Mouse (Mus musculus) adrenal gland, postnatal 36 days (tissue): ENCODE data around the gene Pan3. TPM values are rescaled to one million over a fixed set of nuclear protein-coding genes. Genes with fewer than 3 reads are reported as not detected.

Source experiments
- DNase-seq, 2 experiments: peaks; one replicate each; pipeline ENCODE4 v3.0.0; 2021; ENCODE audit warnings: mixed read lengths in 1 of 2
- total RNA-seq, 2 experiments: library from RNA; stranded (reverse); gene quantifications; 2 replicates each; pipeline ENCODE4 v1.2.3; 2021

Gene Pan3
- total RNA-seq, 2 experiments from 2014 or later, result 92.1 to 101 TPM

DNA sequence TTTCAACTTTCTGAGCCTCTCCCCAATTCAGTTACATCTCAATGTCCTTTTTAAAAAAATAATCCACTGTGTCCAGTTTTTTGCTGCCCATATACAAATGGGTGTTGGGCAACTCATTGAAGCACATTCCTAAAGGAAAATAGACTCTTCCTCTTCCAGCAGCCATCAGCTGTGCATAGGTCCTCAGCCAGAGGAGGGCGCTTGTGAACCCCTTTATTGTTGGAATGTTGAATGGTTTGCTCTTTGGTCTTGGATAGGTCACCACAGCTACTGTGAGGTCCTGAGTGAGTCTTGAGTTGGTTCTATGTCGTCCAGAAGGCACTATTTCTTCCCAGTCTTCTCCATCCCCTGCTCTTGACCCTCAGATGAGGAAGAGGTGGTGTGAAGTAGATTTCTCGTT is 54.2 kb downstream of the Pan3 start:
- DNase-seq, result peak; percentile 22 to 32

DNA sequence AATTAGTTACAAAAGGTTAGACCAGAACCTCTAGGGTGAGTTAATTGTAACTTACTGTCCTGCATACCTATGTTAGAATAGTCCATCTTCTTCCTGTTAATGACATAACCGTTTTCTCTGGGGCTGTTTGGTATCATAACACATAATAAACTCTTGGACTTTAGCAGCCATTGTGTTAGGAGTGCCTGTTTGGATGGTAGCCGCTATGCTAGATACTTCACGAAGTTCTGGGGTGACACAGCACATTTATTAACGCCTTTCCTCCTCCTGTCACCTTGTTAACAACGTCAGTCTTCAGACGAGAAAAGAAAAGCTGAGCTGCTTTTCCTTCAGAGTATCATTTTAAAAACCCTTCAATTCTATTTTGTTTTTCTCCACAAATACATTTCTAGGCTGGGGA is 59.3 kb downstream of the Pan3 start:
- no peak for DNase-seq

DNA sequence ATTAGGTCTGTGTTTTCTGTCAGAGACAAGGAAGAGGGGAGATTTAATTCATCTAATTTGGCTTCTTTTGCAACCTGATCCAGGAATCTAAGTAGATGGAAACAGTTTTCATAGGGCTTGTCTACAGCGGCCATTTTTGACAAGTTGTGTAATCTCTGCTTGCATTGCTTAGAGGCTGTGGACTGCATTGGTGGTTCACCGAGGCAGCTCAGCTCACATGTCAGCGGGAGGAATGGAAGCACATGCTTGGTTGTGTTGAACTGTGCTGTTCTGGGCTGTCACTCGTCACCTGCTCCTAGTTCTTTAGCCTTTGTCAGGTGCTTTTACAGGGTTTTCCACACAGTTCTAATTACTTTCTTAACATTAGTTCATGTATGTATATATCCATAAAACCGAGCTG is 60.9 kb downstream of the Pan3 start:
- DNase-seq, result no peak

DNA sequence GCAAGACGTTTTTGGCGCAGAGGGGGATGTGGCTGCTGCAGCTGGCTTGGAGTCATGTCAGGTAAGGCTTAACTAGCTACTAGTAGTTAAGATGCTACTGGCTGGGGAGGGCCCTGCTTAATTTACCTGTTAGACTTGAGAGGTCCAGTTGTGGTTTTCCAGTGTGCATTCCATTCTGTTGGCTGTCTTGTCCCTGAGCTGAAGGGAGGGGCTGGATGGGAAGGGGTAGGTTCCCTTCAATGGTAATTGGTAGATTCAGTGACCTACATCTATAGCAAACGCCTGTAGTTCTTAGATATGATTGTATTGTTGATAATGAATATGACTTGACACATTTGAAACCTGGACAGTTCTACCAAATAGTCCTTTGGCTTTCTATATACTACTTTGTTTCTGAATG is 62.5 kb downstream of the Pan3 start:
- no peak for DNase-seq

DNA sequence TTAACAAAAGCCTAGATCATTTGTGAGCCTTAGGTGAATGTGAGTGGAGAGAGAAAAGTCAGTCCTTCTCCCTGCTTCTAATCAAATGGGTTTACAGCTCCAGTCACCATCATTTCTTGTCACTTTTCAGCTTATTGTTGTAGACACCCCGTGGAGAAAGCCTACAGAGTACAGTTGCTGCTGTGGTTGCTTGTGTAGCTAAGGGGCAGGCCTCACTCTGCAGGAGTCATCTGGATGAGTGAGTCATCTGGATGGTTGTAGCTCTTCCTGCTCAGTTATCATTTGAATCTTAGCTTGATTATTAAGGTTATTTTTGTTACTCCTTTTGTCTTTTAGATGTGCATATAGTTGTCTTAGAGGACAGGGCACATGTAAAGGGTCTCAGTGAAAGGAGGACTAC is 63.2 kb downstream of the Pan3 start:
- peak in 1 of 2 experiments; percentile 16 for DNase-seq

DNA sequence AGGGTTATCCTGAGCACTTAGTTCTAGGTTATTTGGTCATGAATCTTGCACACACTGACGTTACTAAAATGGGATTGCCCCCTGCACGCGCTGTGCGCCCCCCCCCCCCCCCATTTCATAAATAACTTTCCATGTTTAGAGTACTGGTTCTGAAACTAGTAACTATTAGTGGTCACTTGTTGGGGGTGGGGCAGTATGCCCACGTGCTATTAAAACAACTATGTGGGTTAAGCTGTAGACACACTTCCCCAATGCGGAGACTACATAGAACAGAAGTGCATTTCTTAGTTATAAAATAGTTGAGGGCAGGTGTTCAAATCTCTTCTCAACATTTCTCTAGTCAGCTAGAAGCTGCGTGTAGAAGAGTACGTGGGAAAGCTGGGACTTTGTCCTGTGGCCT is 63.7 kb downstream of the Pan3 start:
- no peak for DNase-seq

DNA sequence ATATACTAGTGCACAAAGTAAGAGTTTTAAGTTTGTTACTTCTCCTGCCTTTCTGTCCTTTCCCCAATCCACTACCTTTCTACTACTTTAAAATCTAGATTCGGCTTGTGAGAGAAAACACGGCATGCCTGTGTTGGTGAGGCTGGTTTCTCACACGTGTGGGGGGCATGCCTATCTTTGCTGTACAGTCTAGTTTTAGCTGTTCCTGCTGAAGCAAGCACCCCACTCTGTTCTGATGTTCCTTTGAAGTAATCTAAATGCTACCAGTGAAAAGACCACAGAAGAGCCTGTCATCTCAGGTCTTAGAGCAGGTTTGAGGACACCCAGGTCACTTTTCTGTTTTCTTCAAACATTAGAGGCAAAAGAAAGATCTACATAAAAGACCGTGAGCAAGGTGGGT is 64.4 kb downstream of the Pan3 start:
- DNase-seq, result no peak

DNA sequence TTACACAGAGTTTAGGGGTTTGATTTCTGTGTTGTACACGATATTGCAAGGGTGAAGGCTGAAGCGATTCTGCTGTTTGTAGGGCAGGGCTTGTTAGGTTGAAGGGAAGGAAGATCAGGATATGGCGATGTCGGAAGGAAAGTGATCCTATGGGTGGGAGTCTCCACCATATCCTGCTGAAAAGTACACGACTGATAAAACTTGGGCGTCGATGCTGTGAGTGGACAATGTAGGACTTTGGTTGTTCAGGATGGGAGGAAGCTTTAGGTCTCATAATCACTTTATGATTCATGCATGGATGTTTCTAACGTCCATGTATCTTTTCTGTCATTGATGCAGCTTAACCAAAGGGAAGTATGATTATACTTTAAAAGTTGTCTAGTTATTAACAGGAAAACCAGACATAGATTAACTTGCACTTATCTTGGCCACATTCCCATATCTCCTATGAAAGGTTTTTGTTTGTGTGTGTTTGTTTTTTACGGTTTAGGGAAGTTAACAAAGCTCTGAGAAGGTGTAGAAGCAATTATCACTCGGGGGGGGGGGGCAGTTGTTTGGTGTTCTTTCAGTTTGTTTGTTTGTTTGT is 64.9 kb downstream of the Pan3 start:
- DNase-seq, result no peak

DNA sequence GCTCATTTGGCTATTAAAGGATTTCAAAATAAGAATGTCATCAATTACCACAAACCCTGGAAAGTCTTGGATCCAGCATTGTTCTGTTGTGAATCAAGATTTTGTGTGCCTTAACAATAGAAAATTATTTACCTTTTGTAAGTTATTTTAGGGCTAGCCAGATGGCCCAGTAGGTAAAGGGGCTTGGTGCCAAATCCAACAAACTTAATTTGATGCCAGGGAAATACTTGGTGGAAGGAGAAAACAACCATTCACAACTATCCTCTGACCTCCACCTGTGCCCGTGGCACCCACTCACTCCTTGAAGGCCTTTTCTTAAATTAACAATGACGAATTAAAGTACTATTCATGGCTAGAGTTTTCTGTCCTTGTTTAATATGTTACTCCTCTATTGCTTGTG is 66.0 kb downstream of the Pan3 start:
- DNase-seq, result no peak

DNA sequence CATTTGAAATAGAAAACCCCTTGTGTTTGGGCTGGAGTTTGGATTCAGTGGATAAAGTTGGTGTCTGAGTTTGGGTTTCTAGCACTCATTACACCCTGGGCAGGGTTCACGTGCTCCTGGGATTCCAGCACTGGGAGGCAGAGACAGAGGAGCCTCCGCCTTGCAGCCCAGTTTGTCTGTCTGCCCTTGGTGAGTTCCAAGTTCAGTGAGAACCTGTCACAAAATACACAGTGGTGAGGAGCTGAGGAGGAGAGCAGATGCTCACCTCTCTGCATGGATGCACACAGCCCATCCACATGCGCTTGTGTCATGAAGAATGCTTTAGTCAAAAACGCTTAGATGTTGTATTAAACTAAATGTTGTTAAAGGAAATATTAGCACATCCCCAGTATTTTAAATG is 67.0 kb downstream of the Pan3 start:
- DNase-seq, result no peak

DNA sequence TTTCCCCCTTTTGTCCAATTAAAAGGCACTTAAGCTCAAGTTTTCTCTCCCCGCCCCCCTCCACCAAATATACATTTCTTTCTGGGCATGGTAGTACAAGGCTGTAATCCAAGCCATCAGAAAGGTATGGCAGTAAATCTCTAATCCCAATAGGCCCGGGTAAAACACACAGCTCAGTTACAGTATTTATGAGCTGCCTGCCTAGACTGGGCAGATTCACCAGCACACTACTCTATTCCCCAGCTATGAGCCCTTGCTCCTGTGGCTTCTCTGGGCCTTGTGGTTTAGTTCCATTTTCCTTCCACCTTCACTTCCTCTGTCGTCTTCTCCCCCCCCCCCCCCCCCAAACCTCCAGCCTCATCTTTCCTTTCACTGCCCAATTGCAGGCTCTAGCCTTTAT is 67.8 kb downstream of the Pan3 start:
- no peak for DNase-seq

DNA sequence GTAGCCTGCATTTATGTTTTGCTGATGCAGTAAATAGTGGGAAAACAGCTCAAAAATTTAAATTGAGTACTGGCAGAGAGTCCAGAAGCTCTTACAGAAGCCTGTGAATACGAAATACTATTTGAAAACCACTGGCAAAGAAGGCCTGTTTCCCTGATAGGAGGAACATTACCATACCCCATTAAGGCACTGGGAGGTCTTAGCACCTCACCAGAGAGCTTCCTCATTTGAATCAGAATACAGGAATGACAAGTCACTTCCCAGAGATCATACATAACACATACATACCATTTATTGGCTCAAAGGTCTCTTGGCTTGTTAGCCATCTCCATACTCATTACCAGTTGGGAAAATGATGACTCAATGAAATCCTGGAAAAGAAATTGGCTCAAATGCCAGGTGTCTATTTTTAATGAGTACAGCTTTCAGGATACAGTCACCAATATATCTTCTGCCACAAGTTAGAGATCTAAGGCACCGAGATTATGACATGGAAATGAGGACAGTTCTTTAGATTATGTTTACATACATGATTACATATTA is 71.6 kb downstream of the Pan3 start:
- no peak for DNase-seq

DNA sequence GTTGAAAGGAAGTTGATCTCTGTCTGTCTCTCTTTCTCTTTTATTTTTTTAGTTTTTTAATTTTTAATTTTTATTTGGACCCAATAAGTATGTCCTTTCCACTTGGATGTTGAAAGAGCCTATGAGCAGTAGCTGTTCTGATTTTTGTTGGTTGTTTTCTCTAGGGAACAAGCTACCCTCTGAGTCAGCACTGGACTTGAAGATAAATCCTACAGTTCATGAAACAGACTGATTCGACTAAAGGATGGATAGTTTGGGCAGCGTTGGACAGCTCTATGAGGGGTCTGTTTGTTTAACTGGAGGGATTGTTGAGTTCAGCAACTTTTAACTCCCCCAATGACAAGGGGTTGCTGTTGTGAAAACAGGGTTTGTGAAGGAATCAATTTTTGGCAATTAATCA is 73.0 kb downstream of the Pan3 start:
- no peak for DNase-seq

DNA sequence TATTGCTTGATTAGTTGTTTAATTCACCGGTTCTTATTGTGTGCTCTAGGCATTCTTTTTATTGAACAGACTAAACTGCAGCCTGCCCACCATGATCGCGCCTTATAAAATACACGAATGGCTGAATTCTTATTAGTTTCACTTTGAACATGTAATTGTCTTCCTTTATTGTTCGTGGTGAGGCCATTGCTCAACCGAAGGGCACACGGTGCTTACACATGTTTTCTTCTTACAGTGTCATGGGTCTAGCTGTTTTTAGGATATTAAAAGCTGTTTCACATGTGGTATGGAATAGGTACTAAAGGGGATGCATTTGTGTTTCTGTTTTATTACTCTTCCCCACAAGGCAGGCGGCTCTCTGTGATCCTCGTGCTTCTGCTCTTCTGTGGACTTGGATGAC is 81.4 kb downstream of the Pan3 start:
- DNase-seq, result no peak

DNA sequence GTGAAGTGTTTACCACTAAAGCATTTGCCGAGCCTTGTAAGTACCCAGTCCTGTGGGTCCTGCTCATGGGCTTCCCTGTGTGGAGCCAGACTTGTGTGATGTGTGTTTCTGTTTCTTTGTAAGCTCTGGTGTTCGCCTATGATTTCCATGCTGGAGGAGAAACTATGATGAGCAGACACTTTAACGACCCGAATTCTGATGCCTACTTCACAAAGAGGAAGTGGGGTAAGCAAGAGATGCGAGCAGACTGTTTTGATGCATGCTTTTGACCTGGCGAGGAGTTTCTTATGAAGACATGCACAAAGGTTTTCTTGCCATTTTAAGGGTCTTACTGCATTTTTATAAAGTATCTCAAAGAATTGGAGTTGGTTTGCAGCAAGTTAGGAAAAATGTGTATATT is 97.0 kb downstream of the Pan3 start:
- DNase-seq, result no peak

DNA sequence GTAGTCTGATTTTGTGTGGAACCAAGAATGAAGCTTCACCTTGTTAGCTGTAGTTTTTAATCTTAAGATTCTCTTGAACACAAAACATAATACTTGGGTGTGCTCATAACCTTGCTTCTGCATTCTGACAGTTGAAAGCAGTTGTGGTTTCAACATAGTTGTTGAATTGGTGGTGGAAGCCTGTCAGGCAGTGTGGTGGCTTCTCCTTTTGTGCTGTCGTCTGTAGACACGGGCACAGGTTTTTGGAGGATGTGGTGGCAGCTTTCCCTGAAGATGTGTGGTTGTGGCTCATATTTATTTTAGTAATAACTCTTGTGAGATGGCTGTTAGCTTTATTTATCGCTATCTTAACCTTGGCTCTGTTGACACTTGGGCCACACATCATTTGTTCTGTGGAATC is 97.8 kb downstream of the Pan3 start:
- no peak for DNase-seq

DNA sequence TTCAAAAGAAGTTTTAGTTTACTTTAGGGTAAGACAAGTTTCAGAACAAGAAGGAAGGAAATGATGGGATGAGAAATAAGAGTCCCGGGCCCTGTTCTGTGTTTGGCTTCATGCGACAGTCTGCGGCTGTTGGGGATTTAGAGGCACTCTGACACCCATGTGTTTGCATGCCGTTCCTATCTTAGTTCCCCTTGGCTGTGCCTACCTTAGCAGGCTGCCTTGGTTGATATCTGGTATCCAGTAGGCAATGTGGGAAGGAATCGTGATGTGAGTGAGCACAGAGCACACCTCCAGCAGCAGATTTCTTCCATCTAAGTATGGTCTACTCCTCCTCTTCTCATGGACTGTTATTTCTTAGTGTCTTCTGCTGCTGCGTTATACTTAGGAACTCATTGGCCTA is 102.1 kb downstream of the Pan3 start:
- DNase-seq, result no peak

DNA sequence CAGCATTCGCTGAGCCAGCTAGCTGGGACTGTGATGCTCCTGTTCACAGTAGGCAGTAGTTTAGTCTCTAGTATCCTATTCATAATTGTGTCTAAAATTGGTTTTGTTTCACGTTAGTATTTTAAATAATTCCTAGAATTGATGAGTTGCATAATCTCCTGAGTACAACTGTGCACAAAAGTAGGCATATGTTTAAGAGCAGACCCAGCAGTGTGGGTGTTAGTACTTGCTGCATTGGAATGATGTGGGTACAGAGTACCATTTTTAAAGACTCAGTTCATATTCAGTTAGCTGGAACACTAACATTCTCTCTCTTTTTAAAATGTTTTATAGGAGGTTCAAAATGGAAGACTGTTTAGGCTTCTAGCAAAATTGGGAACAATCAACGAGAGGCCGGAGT is 109.4 kb downstream of the Pan3 start:
- no peak for DNase-seq

DNA sequence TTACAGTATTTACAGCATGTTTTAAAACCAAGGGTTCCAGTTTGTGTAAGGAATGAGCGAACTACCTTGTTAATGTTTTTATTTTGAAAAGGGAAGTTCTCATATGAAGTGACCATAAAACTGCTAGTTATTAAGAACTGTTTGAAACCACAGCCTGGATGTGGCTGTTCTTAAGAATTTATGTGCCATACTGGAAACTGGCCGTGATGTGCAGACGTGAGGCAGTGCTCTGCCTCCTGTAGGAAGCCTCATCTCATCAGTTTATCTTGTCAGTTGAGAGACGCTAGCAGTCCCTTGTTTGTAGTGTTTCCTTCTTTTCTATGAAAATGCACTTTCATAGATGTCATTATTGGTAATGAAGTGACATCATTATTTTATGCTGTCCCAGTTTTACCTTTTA is 109.9 kb downstream of the Pan3 start:
- DNase-seq, result no peak

DNA sequence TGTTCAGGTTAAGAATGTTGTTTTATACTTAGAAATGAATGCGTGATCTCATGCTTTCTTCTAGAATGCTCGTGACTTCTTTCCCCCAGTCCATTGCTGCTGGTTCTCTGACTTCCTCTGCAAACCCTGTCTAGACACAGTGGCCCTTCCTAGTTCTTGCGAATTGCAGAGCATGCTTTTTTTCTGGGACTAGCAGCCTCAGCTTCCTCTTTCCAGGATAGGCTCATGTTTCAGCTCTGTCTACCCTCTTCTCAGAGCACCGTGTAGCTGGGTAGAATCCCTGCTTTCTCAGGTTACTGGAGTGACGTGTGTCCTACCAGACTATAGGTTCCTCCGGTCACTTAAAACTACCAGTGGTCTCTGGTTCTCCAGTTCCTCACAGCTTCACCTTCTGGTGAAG is 112.3 kb downstream of the Pan3 start:
- DNase-seq, result no peak

DNA sequence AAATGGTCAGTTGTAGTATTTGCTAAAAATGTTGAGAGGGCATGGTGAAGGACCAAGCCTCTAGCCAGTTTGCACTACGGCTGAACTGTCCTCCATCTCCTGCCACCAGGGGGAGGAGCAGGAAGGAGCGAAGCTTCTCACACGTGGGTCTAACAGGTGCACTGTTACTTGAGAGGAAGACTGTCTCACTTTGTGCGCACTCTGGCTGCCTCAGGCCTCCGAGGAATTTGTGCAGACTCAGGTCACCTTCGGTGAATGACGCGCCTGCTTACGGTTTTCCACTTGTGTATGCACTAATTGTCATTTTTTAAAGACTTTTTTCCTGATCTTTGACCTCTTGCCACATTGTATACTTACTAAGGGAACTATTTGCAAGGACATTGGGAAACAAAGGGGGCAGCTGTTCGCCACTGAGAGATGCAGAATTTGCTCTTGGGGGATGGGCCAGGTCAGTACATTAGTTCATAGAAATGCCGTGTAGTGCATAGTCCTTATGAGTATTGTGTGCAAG is 115.8 kb downstream of the Pan3 start:
- peak in 1 of 2 experiments; percentile 22 for DNase-seq

DNA sequence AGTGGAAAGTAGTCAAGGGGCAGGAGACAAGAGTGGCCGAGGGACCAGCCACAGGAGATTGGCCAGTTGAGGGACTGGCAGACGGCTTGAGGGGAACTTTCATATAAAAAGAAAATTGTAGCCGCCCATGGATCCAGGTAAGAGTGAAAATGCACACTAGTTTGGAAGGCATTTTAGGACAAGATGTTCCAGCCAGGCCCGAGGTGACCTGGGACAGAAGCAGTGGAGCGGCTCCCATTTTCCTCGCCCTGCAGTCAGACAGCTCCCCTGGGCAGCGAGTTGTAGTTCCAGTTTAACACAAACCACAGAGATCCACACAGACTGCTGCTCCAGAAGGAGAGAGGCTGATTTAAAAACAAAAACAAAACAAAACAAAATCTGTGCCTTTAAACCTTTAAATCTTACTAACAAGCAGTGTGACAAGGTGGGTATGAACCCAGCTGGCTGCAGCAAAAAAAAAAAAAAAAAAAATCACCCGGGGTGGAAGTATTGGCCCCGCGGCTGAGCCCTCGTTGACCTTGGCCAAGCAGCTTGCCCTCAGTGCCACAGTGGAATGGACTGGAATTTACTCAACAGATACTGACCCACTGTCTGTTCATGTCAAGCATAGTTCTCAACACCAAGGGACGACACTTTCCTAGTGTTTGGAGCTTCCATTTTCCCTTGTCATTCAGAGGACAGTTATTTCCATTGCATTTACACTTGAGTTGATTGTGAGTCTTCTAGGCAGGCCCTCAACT is 119.2 kb downstream of the Pan3 start:
- no peak for DNase-seq

DNA sequence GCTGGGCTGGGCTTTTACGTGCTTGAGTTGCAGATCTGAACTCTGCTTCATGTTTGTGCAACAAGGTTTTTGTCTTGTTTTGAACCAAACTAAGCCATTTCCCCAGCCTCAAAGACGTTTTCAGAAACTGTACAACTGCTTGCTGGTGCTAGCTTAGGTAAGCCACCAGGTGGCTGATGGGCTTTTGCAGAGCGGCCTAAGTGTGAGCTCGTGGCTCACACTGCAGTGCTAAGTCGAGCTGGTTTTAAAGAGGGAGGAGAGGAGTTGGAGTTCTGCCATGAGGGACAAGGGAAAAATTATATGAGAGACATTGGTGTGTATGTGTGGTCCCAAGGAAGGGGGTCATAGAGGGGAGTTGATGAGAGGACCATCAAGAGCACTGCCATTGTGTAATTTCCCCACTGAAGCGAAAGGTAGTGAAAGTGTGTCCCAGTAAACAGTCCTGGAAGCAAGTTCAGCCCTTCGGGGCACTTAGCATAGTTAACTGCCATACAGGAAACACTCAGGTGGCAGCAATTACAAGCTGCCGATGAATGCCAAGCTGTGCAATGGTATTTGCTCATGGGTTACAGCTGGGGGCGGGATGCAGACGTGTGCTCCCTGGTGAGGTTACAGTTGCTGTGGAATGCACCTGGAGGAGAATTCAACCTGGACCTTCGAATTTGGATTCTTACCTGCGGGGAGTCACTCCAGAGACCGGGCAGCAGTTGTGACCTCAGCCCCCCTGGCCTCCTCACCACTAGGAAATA is 122.1 kb downstream of the Pan3 start:
- no peak for DNase-seq
